Mouse (Mus musculus): ENCODE data around the gene Krt31. TPM values are rescaled to one million over a fixed set of nuclear protein-coding genes. Genes with fewer than 3 reads are reported as not detected.

Krt31 gene
- polyA plus RNA-seq (2016; fragmentation: Nextera tagmentation; extraction: Ambion mirVana), result not detected in 2 replicates

DNA sequence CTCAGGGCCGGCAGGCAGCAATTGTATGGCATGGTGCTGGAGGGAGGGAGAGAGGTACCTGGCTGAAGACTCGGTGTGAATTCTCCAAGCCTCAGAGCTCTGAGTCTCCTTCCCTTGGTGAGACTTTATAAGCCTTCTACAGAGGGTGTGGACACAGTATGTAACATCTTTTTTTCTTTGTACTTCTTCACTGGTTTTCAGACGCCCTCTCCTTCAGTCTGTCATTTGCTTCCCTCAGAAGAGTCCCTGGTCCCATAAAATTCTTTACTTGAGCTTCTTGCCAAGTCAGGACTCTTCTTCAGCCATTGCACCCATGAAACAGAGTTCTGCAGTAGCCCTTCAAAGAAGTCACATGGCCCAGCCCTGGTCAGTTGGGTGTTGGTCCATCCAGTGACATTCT is at the start of gene Krt31:
TSS of gene Krt31 (minus strand) at position 101 of the 400 bp plus-strand sequence.
- DNase-seq (ENCODE audit: low spot score), result no peak
- WGBS, result 92% methylated on average over 3 of the region's 3 CpGs
- H3K9me3 ChIP-seq (replicated peaks), result no peaks in the 10 kb centered on the region

DNA sequence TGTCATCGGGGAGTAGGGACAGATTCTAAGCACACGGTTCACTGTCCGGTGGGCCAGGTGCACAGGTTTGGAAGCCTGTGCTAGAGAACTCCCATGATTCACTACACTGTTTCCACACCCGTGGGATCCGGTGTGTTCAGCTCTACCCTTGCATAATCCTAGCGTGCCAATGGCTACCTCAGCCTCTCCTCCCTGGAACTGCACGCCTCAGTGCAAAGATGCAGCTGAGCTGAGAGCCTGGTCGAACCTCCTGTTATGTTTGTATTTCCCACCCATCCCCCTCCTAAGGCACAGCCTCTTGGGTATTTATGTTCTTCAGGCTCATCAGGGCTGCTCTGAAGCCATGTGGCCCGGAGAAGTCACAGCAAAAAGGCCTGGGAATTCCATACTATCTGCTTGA is 47.5 kb upstream of the Krt31 start:
- H3K9me3 ChIP-seq (replicated peaks), result no peaks in the 10 kb centered on the region
- 76% methylated on average over 9 of the region's 9 CpGs for WGBS
- H3K27ac ChIP-seq (replicated peaks), result peak overlapping the region; percentile 2; the same call in 1 of the 2 replicates
- DNase-seq (ENCODE audit: low spot score), result no peak
- H3K36me3 ChIP-seq, result no peaks in the 10 kb centered on the region
- H3K4me3 ChIP-seq, result no peak overlapping the region
- H3K27me3 ChIP-seq (ENCODE audit: low read depth, poor library complexity, severe bottlenecking), result no peaks in the 10 kb centered on the region
- H3K4me1 ChIP-seq, result peaks cover 15% of the 10 kb centered on the region

More for the DNA sequence above, at the start of gene Krt31:
- no peaks in the 10 kb centered on the region for H3K4me1 ChIP-seq
- no peak within 1 kb of the TSS for H3K27ac ChIP-seq (replicated peaks)
- no peak within 1 kb of the TSS for H3K4me3 ChIP-seq
- no peaks in the 10 kb centered on the region for H3K27me3 ChIP-seq (ENCODE audit: low read depth, poor library complexity, severe bottlenecking)
- H3K36me3 ChIP-seq, result no peaks in the 10 kb centered on the region

DNA sequence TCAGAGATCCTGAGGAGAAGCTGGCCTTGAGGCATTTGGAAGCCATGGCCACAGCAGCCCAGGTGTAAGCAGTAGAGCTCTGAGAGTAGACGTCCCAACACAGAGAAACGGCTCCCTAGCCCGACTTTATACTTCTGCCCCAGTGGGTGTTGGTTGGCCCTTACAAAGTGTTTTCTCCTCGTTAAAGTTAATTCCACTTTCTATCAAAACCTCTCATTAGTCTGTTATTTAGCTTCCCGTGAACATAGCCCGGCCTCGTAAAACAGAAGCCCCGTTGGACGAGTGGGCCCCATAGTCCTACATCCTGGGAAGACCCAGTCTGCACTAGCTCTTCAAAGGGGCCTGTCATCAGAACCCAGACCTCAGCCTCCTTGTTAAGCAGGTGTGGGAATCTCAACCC is 45.8 kb upstream of the Krt31 start, which contains the start of gene Krt35:
TSS of gene Krt35 (minus strand) at position 101 of the 400 bp plus-strand sequence.
- H3K27me3 ChIP-seq (ENCODE audit: low read depth, poor library complexity, severe bottlenecking), result no peaks in the 10 kb centered on the region
- WGBS, result 90% methylated on average over 9 of the region's 9 CpGs

DNA sequence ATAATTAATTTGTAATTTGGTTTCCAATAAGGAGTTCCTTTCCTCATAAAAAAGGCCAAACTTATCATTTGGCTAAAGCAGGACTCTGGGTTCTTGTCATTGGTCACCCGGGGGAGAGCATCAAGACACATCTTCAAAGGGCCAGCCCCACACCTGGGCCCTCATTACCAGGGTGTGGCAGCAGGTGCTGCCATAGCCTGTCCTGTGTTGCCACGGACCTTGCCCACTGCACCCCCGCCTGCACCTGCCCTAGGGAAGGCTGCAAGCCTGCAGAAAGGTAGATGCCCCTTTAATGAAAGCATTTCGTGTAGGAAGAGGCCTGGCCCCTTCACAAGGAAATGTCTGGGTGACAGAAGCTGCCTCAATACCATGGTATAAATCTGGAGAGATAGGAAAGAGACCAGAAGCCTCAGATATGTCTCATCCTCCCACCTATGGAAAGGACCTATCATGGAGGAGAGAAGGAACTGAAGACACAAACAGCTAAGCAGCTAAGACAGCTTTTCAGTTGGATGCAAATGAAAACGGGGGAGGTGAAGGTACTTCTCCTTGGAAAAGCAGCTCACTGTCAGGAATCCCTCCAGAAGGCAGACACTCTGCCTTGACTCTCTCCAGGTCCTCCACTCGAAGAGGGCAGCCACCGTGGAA is 38.2 kb upstream of the Krt31 start:
- Histone ChIP-seq H3K4me1 (no peaks in the 10 kb centered on the region), H3K9me3 (replicated peaks) (no peaks in the 10 kb centered on the region), H3K36me3 (no peaks in the 10 kb centered on the region), H3K27me3 (ENCODE audit: low read depth, poor library complexity, severe bottlenecking) (no peaks in the 10 kb centered on the region), H3K27ac (replicated peaks) (no peak overlapping the region), H3K4me3 (no peak overlapping the region)
- 74% methylated on average over 7 of the region's 7 CpGs for WGBS
- no peak for DNase-seq (ENCODE audit: low spot score)

More for the DNA sequence above, 45.8 kb upstream of the Krt31 start, which contains the start of gene Krt35:
- Histone ChIP-seq H3K27ac (replicated peaks) (no peak within 1 kb of the TSS), H3K4me3 (no peak within 1 kb of the TSS), H3K4me1 (peaks cover 15% of the 10 kb centered on the region), H3K9me3 (replicated peaks) (no peaks in the 10 kb centered on the region), H3K36me3 (no peaks in the 10 kb centered on the region)
- DNase-seq (ENCODE audit: low spot score), result no peak

DNA sequence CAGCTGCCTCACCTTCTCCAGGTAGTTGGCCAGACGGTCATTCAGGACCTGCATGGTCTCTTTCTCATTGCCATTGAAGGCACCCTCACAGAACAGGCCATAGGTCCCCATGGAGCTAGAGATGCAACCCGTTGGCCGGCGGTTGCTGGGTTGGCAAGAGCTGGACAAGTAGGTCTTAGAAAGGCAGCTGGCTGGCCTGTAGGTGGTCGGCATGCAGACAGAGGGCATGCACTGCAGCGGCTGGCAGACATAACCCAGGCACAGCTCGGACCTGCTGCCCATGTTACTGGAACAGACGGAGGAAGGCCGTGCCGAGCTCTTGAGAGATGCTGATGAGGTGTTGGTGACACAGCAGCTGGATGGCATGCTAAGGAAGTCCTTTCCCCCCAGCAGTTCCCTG is 37.5 kb upstream of the Krt31 start, which contains the start of gene Krt32:
TSS of gene Krt32 (minus strand) at position 366 of the 400 bp plus-strand sequence.
- Histone ChIP-seq H3K9me3 (replicated peaks) (no peaks in the 10 kb centered on the region), H3K27ac (replicated peaks) (no peak within 1 kb of the TSS), H3K36me3 (no peaks in the 10 kb centered on the region), H3K4me1 (no peaks in the 10 kb centered on the region), H3K27me3 (ENCODE audit: low read depth, poor library complexity, severe bottlenecking) (no peaks in the 10 kb centered on the region), H3K4me3 (no peak within 1 kb of the TSS)
- DNase-seq (ENCODE audit: low spot score), result no peak
- WGBS, result 90% methylated on average over 10 of the region's 10 CpGs

DNA sequence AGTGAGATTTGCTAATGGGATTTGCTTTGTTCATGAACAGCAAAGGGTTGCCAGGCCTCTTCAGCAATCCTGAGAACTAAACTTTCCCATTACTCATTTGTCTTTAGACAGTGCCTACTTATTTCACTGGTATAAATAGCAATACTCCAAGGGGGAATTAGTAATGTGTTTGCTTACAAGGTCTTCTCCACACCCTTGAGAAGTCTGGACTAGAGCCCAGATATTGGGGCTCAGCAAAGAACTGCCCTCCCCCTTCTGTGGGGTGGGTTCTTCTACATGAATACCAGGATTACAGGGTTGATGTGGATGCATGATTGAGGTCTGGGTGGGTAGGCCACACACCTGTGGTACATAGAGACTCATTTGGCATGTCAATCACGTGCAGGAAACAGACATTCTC is 23.5 kb upstream of the Krt31 start:
- Histone ChIP-seq H3K9me3 (replicated peaks) (no peaks in the 10 kb centered on the region), H3K36me3 (no peaks in the 10 kb centered on the region)
- DNase-seq (ENCODE audit: low spot score), result no peak

DNA sequence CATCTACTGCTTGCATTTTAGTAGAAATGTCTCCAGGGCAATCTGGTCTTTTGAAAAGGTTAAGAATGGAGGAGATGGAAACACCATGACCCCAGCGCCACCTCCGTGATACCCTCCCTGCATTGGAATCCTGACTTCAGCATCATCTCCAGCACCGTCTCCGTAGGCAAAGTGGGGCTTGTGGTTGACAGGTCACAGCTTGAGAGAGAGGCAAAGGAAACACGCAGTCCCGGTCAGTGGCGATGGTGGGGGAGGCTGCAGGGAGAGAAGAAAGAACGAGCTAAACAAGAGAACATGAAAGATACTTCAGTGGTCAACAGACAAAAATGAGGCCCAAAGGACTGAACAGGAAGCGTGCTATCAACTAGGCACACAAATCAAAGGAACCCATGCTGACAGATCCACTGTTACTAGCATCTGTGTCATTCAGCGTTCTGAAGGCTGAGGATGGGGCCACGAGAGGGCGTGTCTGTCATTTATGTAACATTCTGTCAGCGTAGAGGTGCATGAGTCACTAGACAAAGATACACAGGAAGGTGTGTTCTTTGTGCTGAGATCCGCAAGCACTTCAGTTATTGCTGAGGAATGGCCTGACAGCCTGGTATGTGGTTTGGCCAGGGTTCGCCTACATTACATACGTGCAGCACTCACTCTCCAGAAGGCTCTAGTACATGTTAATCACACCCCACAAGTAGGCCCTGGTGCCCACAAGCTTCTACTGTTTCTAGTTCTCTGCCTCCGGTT is 17.1 kb upstream of the Krt31 start:
- no peak overlapping the region for H3K27ac ChIP-seq (replicated peaks)
- H3K27me3 ChIP-seq (ENCODE audit: low read depth, poor library complexity, severe bottlenecking), result no peaks in the 10 kb centered on the region
- no peak overlapping the region for H3K4me3 ChIP-seq
- no peak for DNase-seq (ENCODE audit: low spot score)
- 89% methylated on average over 17 of the region's 17 CpGs for WGBS
- H3K4me1 ChIP-seq, result no peaks in the 10 kb centered on the region
- no peaks in the 10 kb centered on the region for H3K9me3 ChIP-seq (replicated peaks)
- no peaks in the 10 kb centered on the region for H3K36me3 ChIP-seq

More for the DNA sequence above, 23.5 kb upstream of the Krt31 start:
- H3K4me3 ChIP-seq, result no peak overlapping the region
- no peak overlapping the region for H3K27ac ChIP-seq (replicated peaks)
- peaks cover 4% of the 10 kb centered on the region; the same call in 1 of the 2 replicates for H3K4me1 ChIP-seq
- H3K27me3 ChIP-seq (ENCODE audit: low read depth, poor library complexity, severe bottlenecking), result no peaks in the 10 kb centered on the region
- 58% methylated on average over 1 of the region's 1 CpGs for WGBS

DNA sequence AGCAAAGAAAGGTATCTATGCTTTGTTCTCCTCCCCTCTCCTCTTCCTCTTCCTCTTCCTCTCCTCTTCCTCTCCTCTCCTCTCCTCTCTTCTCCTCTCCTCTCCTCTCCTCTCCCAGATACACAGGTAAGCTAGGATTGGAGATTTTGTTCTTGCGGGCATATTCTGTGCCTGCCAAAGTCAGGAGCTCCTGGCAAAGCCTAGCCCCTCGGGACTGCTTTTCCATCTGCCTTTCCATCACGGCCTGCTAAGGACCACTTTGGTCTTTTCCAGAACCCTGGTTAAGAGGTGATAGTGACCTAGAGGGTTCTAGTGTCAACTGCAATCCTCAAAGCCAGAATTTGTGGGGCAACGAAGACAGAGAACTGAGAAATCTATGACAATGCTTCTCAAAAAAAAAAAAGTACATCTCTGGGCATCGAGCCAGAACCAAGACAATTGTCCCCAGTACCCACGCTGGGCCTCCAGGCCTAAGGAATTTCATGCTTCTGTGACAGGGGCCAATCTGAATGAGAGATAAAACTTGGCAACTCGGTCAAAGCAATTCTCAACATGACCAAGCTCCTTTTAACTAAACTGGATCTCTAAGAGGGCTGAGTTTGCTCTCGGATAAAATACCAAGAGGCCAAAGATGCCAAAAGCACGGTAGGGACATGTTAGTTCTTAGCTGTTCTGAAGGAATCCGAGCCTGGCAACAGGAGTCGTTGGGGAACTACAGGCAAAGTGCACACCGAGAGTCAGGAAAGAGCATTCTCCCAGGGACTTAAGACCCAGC is 16.1 kb upstream of the Krt31 start:
- Histone ChIP-seq H3K27ac (replicated peaks) (no peak overlapping the region), H3K9me3 (replicated peaks) (no peaks in the 10 kb centered on the region), H3K4me3 (no peak overlapping the region), H3K4me1 (no peaks in the 10 kb centered on the region), H3K36me3 (no peaks in the 10 kb centered on the region), H3K27me3 (ENCODE audit: low read depth, poor library complexity, severe bottlenecking) (no peaks in the 10 kb centered on the region)
- DNase-seq (ENCODE audit: low spot score), result no peak
- 82% methylated on average over 12 of the region's 12 CpGs for WGBS

DNA sequence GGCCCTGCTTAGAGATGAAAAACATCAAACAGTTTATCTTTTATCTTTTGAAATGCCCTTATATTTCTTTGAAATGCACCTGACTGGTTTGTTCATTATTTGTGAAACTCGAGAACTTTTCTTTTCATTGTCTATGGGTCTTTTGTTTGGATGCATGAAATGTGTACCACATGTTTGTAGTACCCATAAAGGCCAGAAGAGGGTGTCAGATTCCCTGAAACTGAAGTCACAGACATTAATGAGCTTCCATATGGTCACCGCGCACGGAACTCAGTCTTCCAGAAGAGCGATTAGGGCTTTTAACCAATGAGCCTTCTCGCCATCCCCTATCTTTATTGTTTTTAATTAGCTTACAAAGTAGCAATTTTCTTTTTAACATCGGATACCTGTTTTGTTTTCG is 8.5 kb upstream of the Krt31 start:
- 66% methylated on average over 8 of the region's 8 CpGs for WGBS
- H3K4me3 ChIP-seq, result no peak overlapping the region
- no peaks in the 10 kb centered on the region for H3K4me1 ChIP-seq
- H3K36me3 ChIP-seq, result no peaks in the 10 kb centered on the region
- no peak for DNase-seq (ENCODE audit: low spot score)
- no peak overlapping the region for H3K27ac ChIP-seq (replicated peaks)
- H3K9me3 ChIP-seq (replicated peaks), result no peaks in the 10 kb centered on the region
- H3K27me3 ChIP-seq (ENCODE audit: low read depth, poor library complexity, severe bottlenecking), result no peaks in the 10 kb centered on the region

DNA sequence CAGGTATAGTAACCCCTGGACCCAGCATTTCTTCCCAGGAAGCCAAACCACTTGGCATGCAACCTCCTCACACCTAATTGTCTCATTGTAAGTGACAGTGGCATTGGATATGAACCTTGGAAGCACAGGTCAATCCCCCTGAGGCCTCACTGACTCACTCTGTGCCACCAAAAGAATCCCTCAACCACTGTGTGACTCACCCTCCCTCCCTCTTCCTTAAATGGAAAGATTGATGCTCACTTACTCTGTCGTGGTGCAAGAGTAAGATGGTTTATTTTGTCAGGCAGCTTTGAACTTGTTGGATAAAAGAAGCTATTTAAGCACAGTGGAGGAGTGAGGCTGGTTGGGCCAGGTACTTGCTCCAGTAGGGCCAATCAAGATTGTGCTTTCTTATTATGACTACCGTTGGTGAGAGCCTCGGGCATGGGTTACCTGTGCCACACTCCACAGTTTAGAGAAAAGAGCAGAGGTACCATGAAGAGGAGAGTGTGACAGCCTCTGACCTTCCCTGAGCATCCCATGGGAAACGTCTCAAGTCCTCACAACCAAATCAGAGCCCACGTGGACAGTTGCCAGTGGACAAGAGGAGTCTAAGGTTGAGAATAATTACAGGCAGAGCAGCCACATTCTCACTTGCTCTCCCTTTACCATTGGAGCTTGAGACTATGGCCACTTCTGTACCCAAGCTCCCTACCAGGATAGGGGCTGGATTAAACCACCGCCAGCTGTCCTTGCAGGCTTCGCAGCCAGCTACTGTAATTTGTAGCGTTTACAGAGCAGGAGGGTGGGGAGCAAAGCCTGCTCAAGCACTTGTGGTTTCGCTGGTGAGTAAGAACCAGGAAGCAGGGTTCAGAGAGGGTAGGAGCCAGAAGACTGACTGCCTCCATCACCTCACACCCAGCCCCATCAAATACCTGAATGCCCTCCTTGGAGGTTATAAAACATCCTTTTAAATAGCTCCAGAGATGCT is 5.6 kb upstream of the Krt31 start:
- H3K36me3 ChIP-seq, result no peaks in the 10 kb centered on the region
- H3K4me3 ChIP-seq, result no peak overlapping the region
- no peak for DNase-seq (ENCODE audit: low spot score)
- H3K27ac ChIP-seq (replicated peaks), result no peak overlapping the region
- no peaks in the 10 kb centered on the region for H3K9me3 ChIP-seq (replicated peaks)
- H3K4me1 ChIP-seq, result no peaks in the 10 kb centered on the region
- H3K27me3 ChIP-seq (ENCODE audit: low read depth, poor library complexity, severe bottlenecking), result no peaks in the 10 kb centered on the region
- 82% methylated on average over 9 of the region's 9 CpGs for WGBS

DNA sequence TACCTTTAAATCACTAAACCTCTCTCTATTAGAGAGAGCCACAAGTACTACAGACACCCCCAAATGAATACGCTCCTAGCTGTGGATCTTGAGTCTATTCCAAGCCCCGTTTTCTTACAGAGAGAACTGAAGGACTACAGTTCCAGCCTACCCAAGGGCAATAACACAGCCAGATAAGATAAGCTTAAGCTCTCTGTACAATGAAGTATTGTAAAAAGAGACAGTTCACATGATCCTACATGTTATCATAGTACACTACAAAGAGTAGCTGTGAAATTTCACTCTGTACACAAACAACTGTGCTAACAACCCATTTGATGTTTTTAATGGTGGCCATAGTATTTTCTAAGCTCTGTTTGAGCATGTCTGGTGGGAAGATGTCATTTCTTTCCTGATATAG is 3.2 kb downstream of the Krt31 start:
- WGBS, result 84% methylated on average over 2 of the region's 2 CpGs
- no peaks in the 10 kb centered on the region for H3K27me3 ChIP-seq (ENCODE audit: low read depth, poor library complexity, severe bottlenecking)
- no peaks in the 10 kb centered on the region for H3K36me3 ChIP-seq
- no peak overlapping the region for H3K4me3 ChIP-seq
- no peaks in the 10 kb centered on the region for H3K9me3 ChIP-seq (replicated peaks)
- DNase-seq (ENCODE audit: low spot score), result no peak
- no peak overlapping the region for H3K27ac ChIP-seq (replicated peaks)
- H3K4me1 ChIP-seq, result no peaks in the 10 kb centered on the region
